Mouse (Mus musculus) spleen, postnatal 14 days (tissue): ENCODE data around the gene Ndufaf5.
"Not testable (repeated sequence)": the region's sequence is repeated elsewhere in the genome, so short reads cannot be mapped to it uniquely, and the experiment has no call there.

ENCODE experiments used
- DNase-seq, 2 experiments: peaks; one replicate each; pipeline ENCODE4 v3.0.0; 2021 to 2022; ENCODE audit warnings: low spot score in 2 of 2

Gene Ndufaf5

DNA sequence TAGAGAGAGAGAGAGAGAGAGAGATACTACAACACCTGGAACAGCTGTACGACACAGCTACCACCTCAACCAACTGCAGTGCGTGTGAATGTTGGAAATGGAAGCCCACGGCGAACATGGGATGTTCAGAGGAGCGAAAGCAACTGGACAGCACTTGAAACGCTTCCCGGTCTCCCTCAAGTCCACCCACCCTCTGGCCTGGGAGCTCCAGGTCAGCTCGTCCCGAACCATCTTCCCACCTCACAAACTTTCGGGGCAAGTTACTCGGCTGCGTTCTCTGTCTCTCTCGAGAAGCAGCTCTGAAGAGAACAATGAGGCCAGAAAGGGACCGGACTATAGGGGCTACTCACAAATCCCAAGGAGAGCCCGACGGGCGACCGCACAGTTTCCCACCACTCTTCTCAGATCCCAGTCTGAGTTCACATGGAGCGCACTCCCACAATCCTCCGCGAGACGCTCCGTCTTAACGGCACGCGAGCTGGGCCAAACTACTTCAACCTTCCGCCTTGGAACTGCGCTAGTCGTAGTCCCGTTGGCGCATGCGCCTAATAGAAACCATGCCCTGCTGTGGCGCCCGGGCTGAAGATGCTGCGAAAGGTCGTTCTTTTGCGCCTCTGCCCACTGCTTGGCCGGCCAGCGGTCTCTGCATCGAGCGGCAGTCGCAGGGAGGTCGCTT lies at the start of gene Ndufaf5, which contains the start of gene Esf1:
Ndufaf5 (plus strand) TSS at position 523 of the 676 bp plus-strand sequence.
Esf1 (minus strand) TSS at position 438 of the 676 bp plus-strand sequence.
- DNase-seq = peak; percentile 88 to 90

DNA sequence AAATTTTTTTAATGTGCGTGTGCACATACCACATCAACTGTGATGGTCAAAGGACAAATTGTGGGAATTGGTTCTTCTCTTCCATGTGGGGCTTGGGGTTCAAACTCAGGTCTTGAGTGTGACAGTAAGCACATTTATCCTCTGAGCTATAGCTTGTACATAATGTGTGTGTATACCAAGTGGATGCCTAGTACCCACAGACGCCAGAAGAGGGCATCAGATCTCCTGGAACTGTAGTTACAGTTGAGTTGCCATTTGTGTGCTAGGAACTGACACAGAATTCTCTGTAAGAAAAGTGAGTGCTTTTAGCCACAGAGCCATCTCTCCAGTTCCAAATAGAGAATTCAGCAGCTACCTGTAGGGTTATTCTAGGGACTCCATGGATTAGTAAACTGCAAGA lies 44.9 kb upstream of the Ndufaf5 start:
- no peak for DNase-seq

DNA sequence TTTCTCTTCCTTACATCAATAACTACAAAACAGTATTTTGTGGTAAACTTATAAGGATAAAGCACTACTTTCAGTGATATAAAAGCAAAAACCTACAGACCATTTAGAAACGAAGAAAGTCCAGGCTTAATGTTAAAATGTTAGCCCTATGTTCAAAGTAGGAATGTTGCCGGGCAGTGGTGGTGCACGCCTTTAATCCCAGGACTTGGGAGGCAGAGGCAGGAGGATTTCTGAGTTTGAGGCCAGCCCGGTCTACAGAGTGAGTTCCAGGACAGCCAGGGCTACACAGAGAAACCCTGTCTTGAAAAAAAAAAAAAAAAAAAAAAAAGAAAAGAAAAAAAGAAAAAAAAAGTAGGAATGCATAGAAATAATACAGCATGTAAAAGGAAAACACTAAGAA lies 18.7 kb upstream of the Ndufaf5 start, which contains the start of gene Gm17374:
Gm17374 (plus strand) TSS at position 301 of the 400 bp plus-strand sequence.
- not testable (repeated sequence) for DNase-seq

DNA sequence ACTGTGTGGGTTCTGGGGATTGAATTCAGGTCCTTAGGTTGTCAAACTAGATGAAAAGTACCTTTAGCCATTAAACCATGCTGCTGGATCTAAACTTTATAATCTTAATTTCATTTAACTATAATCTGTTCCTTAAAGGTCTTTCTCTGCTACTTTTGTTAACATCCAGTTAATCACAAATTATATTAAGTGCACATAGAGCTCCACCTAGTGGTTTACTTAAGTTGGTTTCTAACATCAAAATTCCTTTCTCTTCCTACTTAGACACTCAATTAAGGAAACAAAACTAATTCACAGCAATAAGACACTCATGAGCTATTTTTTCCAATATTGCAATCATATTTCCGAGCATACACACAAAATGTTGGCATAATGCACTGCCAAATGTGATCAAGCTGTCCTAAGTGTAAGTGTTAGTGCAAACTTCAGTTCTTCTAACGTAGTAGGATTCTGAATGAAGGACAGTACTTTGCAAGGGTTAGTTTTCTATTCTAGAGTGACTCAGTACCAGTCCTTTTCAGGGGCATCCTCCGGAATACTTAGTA lies 11.2 kb upstream of the Ndufaf5 start:
- DNase-seq = no peak

DNA sequence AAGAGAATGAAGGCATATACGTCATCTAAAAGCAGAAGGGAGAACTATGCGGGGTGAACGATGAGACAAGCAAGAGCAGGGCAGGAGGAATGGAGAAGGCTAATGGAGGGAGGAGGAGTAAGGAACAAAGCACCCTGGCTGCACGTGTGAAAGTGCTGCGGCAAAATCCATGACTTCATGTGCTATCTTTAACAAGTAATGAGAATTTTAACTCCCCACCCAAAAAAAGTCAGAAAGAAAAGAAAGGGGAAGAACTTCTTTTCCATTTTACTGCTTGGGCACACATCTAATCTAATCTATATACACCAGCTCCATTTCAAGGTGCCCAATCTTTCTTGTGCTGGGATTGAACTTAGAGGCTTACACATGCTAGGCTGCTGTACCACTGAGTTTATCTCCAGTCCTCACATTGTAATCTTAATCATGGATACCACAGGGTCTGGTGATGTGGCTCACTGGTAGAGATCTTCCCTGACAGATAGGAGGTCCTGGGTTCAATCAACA lies 7.0 kb upstream of the Ndufaf5 start:
- no peak for DNase-seq

DNA sequence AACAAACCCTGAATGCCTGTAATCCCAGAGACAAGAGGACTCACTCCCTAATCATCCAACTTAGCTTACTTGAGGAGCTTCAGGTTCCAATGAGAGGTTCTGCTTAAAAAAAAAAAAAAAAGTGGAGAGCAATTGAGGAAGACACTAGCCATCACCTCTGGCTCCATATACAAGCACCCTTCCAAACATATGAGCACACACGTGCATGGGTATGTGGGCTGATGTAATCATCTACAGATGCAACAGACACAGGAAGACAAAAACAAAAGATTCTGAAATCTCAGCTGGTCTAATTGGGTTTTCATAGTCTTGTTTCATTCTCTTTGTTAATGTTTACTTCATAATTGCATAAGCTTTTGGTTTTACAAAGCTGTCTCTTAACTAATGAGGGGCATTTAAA lies 1.4 kb upstream of the Ndufaf5 start:
- DNase-seq = no peak

DNA sequence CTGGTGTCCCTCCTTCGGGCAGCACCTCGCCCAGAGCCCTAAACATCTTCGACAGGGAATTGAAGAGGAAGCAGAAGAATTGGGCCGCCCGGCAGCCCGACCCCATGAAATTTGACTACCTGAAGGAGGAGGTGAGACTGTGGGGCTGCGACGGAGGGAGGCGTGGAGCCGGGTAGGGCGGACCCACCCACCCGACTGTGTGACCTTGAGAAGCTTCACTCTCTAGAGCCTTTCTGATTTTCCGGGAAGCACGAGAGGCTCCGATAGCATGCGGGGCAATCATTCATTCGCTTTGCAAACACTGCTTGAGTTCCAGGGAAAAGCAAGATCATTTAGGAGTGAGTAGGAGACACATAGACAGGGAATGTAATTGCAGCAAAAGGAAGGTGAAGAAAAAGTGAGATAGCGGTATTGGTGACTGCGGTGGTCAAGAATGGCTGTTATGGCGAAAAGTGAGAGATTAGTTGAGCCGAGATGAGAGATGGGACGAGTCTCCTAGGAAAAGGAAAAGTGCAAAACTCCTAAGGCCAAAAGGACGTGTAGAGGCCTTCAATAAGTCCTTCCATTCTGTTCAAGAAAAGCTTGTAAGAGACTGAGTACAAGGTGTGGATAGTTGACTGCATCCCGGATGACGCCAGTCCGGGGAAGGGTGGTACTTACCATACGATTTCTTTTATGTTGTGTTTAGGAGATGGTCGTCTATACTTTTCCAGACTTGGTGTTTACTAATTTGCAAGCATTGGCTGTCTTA lies 529 bp downstream of the Ndufaf5 start:
- no peak for DNase-seq

DNA sequence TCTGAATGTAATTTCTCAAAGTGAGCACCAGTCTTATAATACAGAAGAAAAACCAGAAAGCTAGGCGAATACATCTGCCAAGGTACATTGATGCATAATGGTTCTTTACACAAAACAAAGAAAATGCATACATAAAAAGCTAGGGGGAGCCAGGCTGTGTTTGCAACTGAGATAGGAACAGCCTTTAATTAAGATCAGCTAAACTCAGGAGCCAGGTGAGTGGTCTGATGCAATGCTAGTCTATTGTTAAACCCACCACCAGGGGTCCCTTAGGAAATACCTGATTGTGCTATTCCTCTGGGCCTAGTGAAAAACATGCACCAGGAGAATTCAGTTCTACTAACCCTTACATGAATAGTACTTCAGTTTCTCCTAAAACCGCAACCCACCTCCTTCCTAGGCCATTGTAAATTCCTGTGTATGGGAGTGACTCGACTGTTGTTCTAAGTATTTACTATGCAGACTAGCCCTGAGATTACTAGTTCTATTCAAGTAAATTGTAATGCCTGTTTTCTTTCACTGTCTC lies 15.3 kb downstream of the Ndufaf5 start:
- DNase-seq = not testable (repeated sequence)

DNA sequence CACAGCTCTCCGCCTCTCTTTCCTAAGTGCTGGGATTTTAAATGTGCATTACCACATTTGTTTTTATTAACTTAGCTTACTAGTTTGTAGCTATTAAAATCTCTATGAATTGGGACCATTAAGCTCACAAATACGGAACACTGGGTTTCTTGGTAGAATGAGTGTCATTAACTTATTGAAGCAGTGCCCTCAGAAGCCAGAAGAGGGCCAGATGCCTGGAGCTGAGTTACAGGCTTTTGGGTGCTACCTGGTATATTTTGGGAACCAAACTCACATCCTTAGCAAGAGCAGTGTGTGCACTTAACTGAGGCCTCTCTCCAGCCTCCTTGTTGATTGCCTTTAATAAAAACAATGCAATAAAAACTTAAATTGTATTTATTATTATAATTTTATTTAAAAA lies 30.3 kb downstream of the Ndufaf5 start:
- DNase-seq = no peak

DNA sequence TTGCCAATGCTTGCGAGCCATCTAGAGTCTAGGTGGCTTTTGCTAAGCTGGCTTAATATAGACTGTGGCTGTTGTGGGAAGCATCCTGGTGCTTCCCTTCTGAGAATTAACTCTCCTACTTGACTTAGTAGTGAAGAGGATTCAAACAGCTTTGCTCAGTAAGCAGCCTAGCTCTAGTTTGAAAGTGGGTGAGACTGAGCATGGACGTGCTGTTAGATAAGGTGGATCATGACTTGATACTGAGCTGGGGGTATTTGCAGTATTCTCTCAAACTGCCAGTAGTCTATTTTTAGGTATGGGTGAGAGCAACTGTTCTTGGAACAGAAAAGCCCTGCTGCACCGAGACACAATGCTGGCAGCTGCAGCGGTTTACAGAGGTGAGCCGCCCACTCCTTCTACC lies 32.1 kb downstream of the Ndufaf5 start:
- DNase-seq = no peak

DNA sequence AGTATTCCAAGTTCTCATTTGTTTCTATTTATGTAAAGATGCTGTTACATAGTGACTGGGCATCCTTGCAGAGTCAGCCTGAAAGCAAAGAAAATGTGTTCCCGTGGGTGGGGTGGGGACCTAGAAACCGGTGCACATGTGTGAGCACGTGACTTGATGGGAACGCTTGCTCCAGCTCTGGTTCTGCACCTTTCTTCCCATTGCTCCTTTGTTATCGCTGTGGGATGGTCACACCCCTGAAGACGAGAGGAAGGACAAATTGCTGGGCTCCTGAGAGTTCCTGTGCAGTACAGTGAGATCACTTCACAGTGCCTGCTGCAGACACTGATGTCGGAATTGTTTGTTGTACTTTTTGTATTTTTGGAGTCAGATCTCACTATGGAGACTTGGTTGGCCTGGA lies 33.3 kb downstream of the Ndufaf5 start:
- DNase-seq = no peak

DNA sequence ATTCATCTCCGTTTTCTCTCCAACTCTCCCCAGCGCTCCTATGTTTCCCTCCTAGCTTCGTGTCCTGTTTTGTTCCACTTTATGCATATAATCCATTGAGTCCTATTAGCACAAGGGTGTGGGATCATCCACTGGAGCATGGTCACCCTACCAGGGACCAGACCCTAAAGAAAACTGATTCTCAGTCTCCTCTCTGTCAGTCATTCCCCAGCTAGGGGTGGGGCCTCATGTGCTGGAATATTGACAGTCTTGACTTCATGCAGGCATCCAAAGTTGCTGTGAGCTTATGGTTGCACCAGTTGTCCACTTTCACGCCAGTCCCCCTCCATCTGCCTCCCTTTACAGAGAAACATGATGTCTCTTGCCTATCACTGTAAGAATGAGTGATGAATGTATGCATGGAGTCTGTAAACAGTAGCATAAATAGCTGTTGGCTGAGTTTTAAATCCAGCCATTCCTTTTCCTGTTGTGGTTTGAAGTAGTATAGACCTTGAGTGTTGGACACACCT lies 44.1 kb downstream of the Ndufaf5 start:
- DNase-seq = no peak

DNA sequence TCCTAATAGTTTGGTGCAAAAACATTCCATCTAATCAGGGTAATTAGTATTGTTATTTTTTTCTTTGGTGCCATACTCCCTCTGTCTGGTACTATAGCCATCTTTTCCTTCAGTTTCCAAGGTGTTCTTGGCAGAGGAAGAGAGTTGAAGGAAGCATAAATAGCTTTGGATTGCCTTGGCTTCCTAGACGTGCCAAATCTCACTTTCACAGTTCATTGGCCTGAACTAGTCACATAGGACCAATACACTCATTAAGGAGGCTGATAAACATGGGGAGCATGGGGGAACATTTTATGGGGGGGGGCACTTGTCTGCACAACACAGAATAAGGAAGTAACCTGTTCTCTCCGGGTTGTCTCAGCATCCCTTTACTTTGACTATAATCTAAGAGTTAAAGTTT lies 45.0 kb downstream of the Ndufaf5 start:
- DNase-seq = no peak

DNA sequence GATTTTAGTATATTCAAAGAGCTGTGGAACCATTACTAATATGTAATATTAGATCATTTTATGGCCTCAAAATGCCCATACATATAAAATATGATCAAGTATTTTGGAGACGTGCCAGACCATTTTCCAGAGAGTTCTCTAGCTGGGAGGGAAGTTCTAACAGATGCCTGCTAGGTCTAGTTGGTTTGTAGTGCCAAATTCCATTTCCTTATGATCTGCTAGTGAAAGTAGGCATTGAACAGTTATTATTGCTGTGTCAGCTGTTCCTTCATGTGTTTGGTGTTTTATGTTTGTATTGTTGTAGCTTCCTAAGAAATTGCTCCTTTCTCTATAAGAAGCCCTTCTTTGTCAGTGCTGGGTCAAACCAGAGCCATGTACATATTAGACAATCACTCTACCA lies 45.5 kb downstream of the Ndufaf5 start:
- DNase-seq = no peak

DNA sequence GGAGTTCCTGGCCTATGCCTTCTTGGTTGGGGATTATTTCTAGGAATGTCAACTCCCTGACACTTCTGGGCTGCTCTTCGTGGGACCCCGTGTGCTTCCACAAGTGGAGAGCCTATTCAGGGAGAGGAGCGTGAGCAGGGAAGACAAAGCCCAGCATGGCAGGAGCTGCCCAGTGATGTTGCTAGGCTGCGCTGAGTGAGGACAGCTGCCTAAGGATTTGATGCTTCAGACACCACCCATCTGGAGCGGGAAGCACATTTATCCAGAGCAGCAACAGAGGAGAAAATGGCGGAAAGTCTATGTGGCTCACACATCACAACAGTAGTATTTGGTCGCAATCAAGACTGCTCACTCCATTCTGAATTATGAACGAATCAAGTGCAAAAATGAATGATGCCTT lies 49.9 kb downstream of the Ndufaf5 start:
- DNase-seq = no peak

DNA sequence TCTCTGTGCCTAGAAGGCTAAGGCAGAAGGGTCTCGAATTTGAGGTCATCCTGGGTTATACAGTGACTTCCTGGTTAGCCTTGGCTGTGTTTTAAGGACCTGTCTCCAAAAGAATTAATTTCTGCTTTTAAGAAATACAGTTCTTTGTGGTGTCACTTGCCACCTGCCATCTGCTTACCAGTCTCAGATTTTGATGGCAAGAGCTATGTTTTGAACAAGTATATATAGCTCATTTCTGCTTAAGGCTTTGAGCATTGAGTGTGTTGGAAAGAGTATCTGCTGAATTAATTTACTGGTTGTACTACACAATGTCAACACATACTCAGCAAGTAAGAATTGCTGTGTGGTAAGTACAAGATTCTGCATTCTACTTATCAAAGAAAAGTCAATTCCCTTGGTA lies 59.8 kb downstream of the Ndufaf5 start:
- no peak for DNase-seq

DNA sequence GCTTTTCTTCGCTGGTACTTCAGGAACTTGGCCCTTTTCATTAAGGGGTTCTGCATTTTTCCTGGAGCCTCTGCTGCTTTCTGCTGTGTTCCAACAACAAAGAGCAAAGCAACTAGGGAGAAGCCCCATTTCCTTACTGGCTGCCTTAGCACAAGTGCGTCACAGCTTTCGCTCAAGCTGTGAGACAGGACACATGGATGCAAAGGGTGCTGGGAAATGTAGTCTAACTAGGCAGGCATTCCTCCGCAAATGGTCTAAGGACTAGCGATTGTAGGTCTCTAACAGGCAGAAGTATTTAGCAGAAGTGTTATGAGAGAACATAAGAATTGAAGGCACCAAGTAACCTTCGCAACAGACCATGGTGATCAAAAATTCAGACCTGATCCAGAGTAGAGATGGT lies 66.8 kb downstream of the Ndufaf5 start:
- no peak for DNase-seq

DNA sequence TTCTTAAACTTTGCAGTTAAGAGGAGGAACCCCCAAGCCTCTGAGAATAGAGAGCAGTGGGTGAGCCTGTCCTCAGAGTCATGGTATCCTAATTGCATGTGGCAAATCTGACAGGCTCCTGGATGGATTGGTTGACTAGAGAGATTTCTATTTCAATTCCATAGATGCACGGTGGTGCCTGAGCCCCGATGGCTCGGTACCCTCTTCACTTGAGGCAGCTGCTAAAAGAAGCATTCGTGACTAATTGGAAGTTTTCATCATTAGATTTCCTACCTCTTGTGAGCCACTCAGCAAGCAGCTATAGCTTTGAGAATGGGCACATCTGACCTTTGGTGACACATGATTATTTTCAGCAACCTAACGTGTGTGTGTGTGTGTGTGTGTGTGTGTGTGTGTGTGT lies 71.9 kb downstream of the Ndufaf5 start:
- DNase-seq = no peak

DNA sequence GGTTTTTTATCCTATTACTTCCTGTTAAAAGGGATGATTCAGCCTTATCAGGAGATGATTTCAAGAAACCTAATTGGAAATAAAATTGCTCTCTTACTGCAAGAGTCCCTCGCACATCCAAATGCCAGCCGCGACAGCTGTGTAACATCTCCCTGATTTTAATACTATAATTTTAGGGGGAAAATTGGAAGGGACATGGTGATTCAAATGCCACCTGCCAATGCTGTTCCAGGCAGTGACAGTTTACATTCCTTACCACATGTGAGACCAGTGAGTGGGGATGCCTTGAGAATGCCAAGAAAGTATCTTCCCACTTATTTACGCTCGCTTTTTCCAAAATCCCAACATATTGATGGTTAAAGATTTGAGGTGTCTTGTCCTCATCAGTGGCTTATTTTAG lies 72.7 kb downstream of the Ndufaf5 start:
- DNase-seq = no peak
